Mouse (Mus musculus) CH12.LX (cell line): ENCODE results near the gene Nsun6. TPM values are rescaled to one million over a fixed set of nuclear protein-coding genes. Genes with fewer than 3 reads are reported as not detected.

Experiments
- DNase-seq: peaks from one replicate; pipeline ENCODE4 v3.0.0-alpha.2; 2013; ENCODE audit errors: extremely low read depth
- H3K27ac ChIP-seq: 2 replicates; pipeline ENCODE4 v1.5.1; 2012; ENCODE audit warnings: low read depth, mild to moderate bottlenecking, control low read depth, moderate library complexity; ENCODE audit not compliant: insufficient read depth
- H3K27me3 ChIP-seq: replicated peaks from 2 replicates; pipeline ENCODE3; 2012; ENCODE audit warnings: inconsistent platforms
- H3K36me3 ChIP-seq, 2 experiments: replicated peaks in 1 of 2; 2 replicates each; pipeline versions ENCODE3 to v1.6.1; 2012; ENCODE audit warnings: inconsistent platforms in 1 of 2, low read length in 1 of 2, mild to moderate bottlenecking in 1 of 2, mixed read lengths in 1 of 2, moderate library complexity in 1 of 2; ENCODE audit not compliant: control insufficient read depth in 1 of 2, insufficient read depth in 1 of 2
- H3K4me1 ChIP-seq, 2 experiments: 2 replicates each; pipeline ENCODE4 v1.6.1; 2012; ENCODE audit warnings: inconsistent platforms in 1 of 2, moderate library complexity in 1 of 2; ENCODE audit not compliant: insufficient read depth in 2 of 2, control insufficient read depth in 1 of 2
- H3K4me2 ChIP-seq: 2 replicates; pipeline ENCODE4 v1.6.1; 2012; ENCODE audit warnings: low read depth, mild to moderate bottlenecking, control low read depth; ENCODE audit not compliant: poor library complexity, insufficient read depth, severe bottlenecking
- H3K4me3 ChIP-seq, 3 experiments: fragments of 150-350 bp in 1 of 3; sonication (generic) in 1 of 3; replicated peaks in 1 of 3; 2 replicates each; pipeline versions ENCODE3 to v1.5.1; 2011 to 2012; ENCODE audit warnings: low read depth in 2 of 3, low read length in 2 of 3, mild to moderate bottlenecking in 2 of 3, moderate library complexity in 2 of 3, control low read depth in 1 of 3, improper control_type of control experiment in 1 of 3, inconsistent platforms in 1 of 3, mixed read lengths in 1 of 3; ENCODE audit not compliant: poor library complexity in 1 of 3
- H3K79me2 ChIP-seq: replicated peaks from 2 replicates; pipeline ENCODE4 v1.6.1; 2012; ENCODE audit warnings: mild to moderate bottlenecking, moderate library complexity; ENCODE audit not compliant: control insufficient read depth, poor library complexity, insufficient read depth, severe bottlenecking; ENCODE audit errors: extremely low read depth
- H3K9ac ChIP-seq: 2 replicates; pipeline ENCODE4 v1.6.1; 2012; ENCODE audit warnings: low read depth, mild to moderate bottlenecking, control low read depth, moderate library complexity; ENCODE audit not compliant: insufficient read depth
- H3K9me3 ChIP-seq: replicated peaks from 2 replicates; pipeline ENCODE3; 2012; ENCODE audit warnings: low read length, inconsistent platforms, mixed read lengths
- CHD1 ChIP-seq: IDR thresholded peaks from 2 replicates; pipeline ENCODE4 v1.6.1; 2012; ENCODE audit warnings: low read depth, low read length, improper control_type of control experiment, inconsistent platforms
- E2F4 ChIP-seq: IDR thresholded peaks from 2 replicates; pipeline ENCODE4 v1.6.1; 2011; ENCODE audit warnings: low read depth, low read length, improper control_type of control experiment; ENCODE audit not compliant: insufficient replicate concordance
- ETS1 ChIP-seq: conservative IDR thresholded peaks from 2 replicates; pipeline ENCODE4 v1.6.1; 2012; ENCODE audit warnings: low read depth, mild to moderate bottlenecking, inconsistent platforms, low read length, improper control_type of control experiment, moderate library complexity
- HCFC1 ChIP-seq: IDR thresholded peaks from 2 replicates; pipeline ENCODE4 v1.6.1; 2012; ENCODE audit warnings: low read depth, mild to moderate bottlenecking, inconsistent platforms, low read length, improper control_type of control experiment
- IRF4 ChIP-seq: IDR thresholded peaks from 2 replicates; pipeline ENCODE4 v1.6.1; 2014; ENCODE audit warnings: low read depth, mild to moderate bottlenecking, inconsistent platforms, low read length, improper control_type of control experiment
- JUN ChIP-seq: IDR thresholded peaks from 2 replicates; pipeline ENCODE4 v1.6.1; 2011; ENCODE audit warnings: low read depth, mild to moderate bottlenecking, low read length, improper control_type of control experiment, moderate library complexity; ENCODE audit not compliant: insufficient read depth
- MAFK ChIP-seq: IDR thresholded peaks from 2 replicates; pipeline ENCODE4 v1.6.1; 2011; ENCODE audit warnings: low read length, improper control_type of control experiment; ENCODE audit not compliant: insufficient replicate concordance
- MAX ChIP-seq: IDR thresholded peaks from 2 replicates; pipeline ENCODE4 v1.6.1; 2011; ENCODE audit warnings: low read length, improper control_type of control experiment
- MAZ ChIP-seq: IDR thresholded peaks from 2 replicates; pipeline ENCODE4 v1.6.1; 2012; ENCODE audit warnings: low read depth, mild to moderate bottlenecking, inconsistent platforms, low read length, improper control_type of control experiment, moderate library complexity
- MXI1 ChIP-seq: IDR thresholded peaks from 2 replicates; pipeline ENCODE4 v1.6.1; 2011; ENCODE audit warnings: mild to moderate bottlenecking, low read depth, low read length, improper control_type of control experiment
- MYC ChIP-seq: IDR thresholded peaks from 2 replicates; pipeline ENCODE4 v1.6.1; 2011; ENCODE audit warnings: low read depth, mild to moderate bottlenecking, improper control_type of control experiment, low read length
- NELFE ChIP-seq: IDR thresholded peaks from 2 replicates; pipeline ENCODE4 v1.6.1; 2011; ENCODE audit warnings: low read depth, low read length, improper control_type of control experiment
- NRF1 ChIP-seq: IDR thresholded peaks from 2 replicates; pipeline ENCODE4 v1.6.1; 2014; ENCODE audit warnings: low read depth, mild to moderate bottlenecking, inconsistent platforms, low read length, improper control_type of control experiment, moderate library complexity
- PAX5 ChIP-seq: IDR thresholded peaks from 2 replicates; pipeline ENCODE4 v1.6.1; 2012; ENCODE audit warnings: low read length, inconsistent platforms, mixed read lengths
- POLR2AphosphoS2 ChIP-seq: IDR thresholded peaks from 2 replicates; pipeline ENCODE4 v1.6.1; 2011; ENCODE audit warnings: low read depth, low read length, improper control_type of control experiment
- SIN3A ChIP-seq: IDR thresholded peaks from 2 replicates; pipeline ENCODE4 v1.6.1; 2012; ENCODE audit warnings: low read length, improper control_type of control experiment, inconsistent platforms
- UBTF ChIP-seq: IDR thresholded peaks from 2 replicates; pipeline ENCODE4 v1.6.1; 2012; ENCODE audit warnings: low read depth, mild to moderate bottlenecking, inconsistent platforms, low read length, improper control_type of control experiment, moderate library complexity
- USF2 ChIP-seq: conservative IDR thresholded peaks from 2 replicates; pipeline ENCODE4 v1.6.1; 2011; ENCODE audit warnings: low read depth, low read length, improper control_type of control experiment
- ZC3H11A ChIP-seq: IDR thresholded peaks from 2 replicates; pipeline ENCODE4 v1.6.1; 2012; ENCODE audit warnings: low read depth, mild to moderate bottlenecking, inconsistent platforms, low read length, improper control_type of control experiment
- ZKSCAN1 ChIP-seq: IDR thresholded peaks from 2 replicates; pipeline ENCODE4 v1.6.1; 2012; ENCODE audit warnings: low read depth, inconsistent platforms, low read length, improper control_type of control experiment, borderline replicate concordance
- ZMIZ1 ChIP-seq: IDR thresholded peaks from 2 replicates; pipeline ENCODE4 v1.6.1; 2012; ENCODE audit warnings: low read depth, mild to moderate bottlenecking, inconsistent platforms, low read length, improper control_type of control experiment
- ZNF384 ChIP-seq: IDR thresholded peaks from 2 replicates; pipeline ENCODE4 v1.6.1; 2012; ENCODE audit warnings: low read depth, low read length, improper control_type of control experiment, inconsistent platforms
- dilution Hi-C: fragments of 300-500 bp; cut with MboI; formaldehyde crosslinking; loops from 2 replicates; pipeline ENCODE4 v1.14.3; 2020; ENCODE audit warnings: low sequenced_read_pairs; ENCODE audit not compliant: extremely low pct_unique_long_range_greater_than_20kb, extremely low pct_ligation_motif_present
- in situ Hi-C: fragments of 300-500 bp; cut with MboI; formaldehyde crosslinking; loops from 3 replicates; pipeline ENCODE4 v1.14.3; 2019; ENCODE audit warnings: low sequenced_read_pairs, low pct_ligation_motif_present, low pct_unique_long_range_greater_than_20kb, mixed read lengths
- polyA plus RNA-seq: library from polyadenylated mRNA; unstranded; fragments of >175 nt; gene quantifications from 2 replicates; pipeline ENCODE4 v1.2.1, GENCODE M21; 2012; ENCODE audit warnings: low read depth; ENCODE audit not compliant: insufficient read length
- total RNA-seq, 2 experiments: library from RNA; depleted of rRNA; stranded (reverse); fragments of 300-350 nt in 1 of 2; fragments of >200 nt in 1 of 2; gene quantifications; 2 replicates each; pipeline ENCODE4 v1.2.3; 2012 to 2014

Gene Nsun6
- total and polyA plus RNA-seq, 3 experiments = 5.0 to 8.1 (median 6.1) TPM

DNA sequence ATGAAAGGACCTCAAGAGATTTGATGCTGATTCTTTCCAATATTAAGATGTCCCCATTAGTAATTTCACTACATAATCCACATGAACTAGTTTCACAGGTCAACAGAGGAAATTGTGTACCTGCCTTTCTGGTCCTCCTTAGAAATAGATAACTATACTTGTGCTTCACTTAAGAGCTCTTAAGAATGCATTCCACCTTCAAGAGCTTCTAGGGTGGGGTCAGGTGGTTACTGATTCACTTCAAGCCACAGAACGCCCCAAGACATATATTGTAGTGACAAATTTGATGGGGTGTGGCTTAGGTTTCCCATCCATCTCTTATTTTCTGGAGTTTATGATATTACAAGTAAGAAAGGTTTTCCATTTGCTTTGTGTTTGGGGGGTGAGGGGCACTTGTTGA, 32.4 kb upstream of the Nsun6 start:
- H3K4me1 ChIP-seq = no peaks in the 10 kb centered on the region
- no peak overlapping the region for H3K4me2 ChIP-seq
- no peak overlapping the region for H3K27ac ChIP-seq
- no peak overlapping the region for H3K9ac ChIP-seq
- dilution Hi-C loops = no loop called here
- TF ChIP-seq ZKSCAN1 = no peak
- no peak for TF ChIP-seq NRF1
- TF ChIP-seq ZNF384 = no peak
- no peak overlapping the region for H3K4me3 ChIP-seq
- in situ Hi-C loops = no loop called here
- no peaks in the 10 kb centered on the region for H3K27me3 ChIP-seq
- H3K9me3 ChIP-seq = no peaks in the 10 kb centered on the region
- H3K36me3 ChIP-seq = no peaks in the 10 kb centered on the region
- DNase-seq = no peak
- H3K79me2 ChIP-seq = no peaks in the 10 kb centered on the region

GRCm38 (mm10) chr2:15083702-15084101, 28.8 kb upstream of the Nsun6 start:
- Histone ChIP-seq H3K27me3 (no peaks in the 10 kb centered on the region), H3K79me2 (no peaks in the 10 kb centered on the region), H3K4me3 (no peak overlapping the region), H3K4me1 (no peaks in the 10 kb centered on the region), H3K27ac (no peak overlapping the region), H3K4me2 (no peak overlapping the region), H3K36me3 (peaks cover 0 to 6% of the 10 kb centered on the region in 2 experiments), H3K9me3 (no peaks in the 10 kb centered on the region), H3K9ac (no peak overlapping the region)
- dilution Hi-C loops = no loop called here
- no peak for TF ChIP-seq ETS1
- TF ChIP-seq PAX5 = no peak
- TF ChIP-seq ZC3H11A = no peak
- TF ChIP-seq SIN3A = no peak
- no peak for TF ChIP-seq MAZ
- no peak for TF ChIP-seq ZNF384
- TF ChIP-seq CHD1 = no peak
- no peak for TF ChIP-seq HCFC1
- no peak for TF ChIP-seq ZMIZ1
- TF ChIP-seq MAFK = no peak
- no peak for TF ChIP-seq JUN
- no peak for TF ChIP-seq IRF4
- no peak for TF ChIP-seq MXI1
- no peak for TF ChIP-seq NELFE
- no peak for TF ChIP-seq E2F4
- TF ChIP-seq USF2 = no peak
- TF ChIP-seq MYC = no peak
- no peak for TF ChIP-seq MAX
- TF ChIP-seq UBTF = no peak
- TF ChIP-seq POLR2AphosphoS2 = no peak
- no peak for DNase-seq
- in situ Hi-C loops = no loop called here
